Mouse (Mus musculus) heart, adult 18-20 months (tissue): ENCODE results near the gene Gm10271. TPM values are rescaled to one million over a fixed set of nuclear protein-coding genes. Genes with fewer than 3 reads are reported as not detected.
A peak's percentile ranks its signal among the peaks of the same experiment; 100 is the strongest.

Experiments
- DNase-seq, 2 experiments: peaks; one replicate each; pipeline ENCODE4 v3.0.0; 2021 to 2022; ENCODE audit warnings: mixed read lengths in 1 of 2
- total RNA-seq, 2 experiments: library from RNA; stranded (reverse); gene quantifications; 2 replicates each; pipeline ENCODE4 v1.2.3; 2021

The Gm10271 gene
- total RNA-seq, 2 experiments from 2014 or later = not detected

GRCm38 (mm10) chr10:116932418-116932817 lies 40.0 kb downstream of the Gm10271 start:
- DNase-seq = no peak

- no peak for DNase-seq
Observed at GRCm38 (mm10) chr10:116931497-116932179, 40.8 kb downstream of the Gm10271 start.

- DNase-seq = no peak
Observed at GRCm38 (mm10) chr10:116930936-116931335, 41.5 kb downstream of the Gm10271 start.

GRCm38 (mm10) chr10:116930506-116930905 lies 41.9 kb downstream of the Gm10271 start:
- DNase-seq = peak in 1 of 2 experiments; percentile 15

GRCm38 (mm10) chr10:116928826-116929225 lies 43.6 kb downstream of the Gm10271 start:
- DNase-seq = no peak

GRCm38 (mm10) chr10:116926428-116927113 lies 45.8 kb downstream of the Gm10271 start:
- DNase-seq = no peak

- DNase-seq = no peak
Observed at GRCm38 (mm10) chr10:116923651-116924495, 48.5 kb downstream of the Gm10271 start.

GRCm38 (mm10) chr10:116922161-116922560 lies 50.2 kb downstream of the Gm10271 start:
- DNase-seq = no peak

GRCm38 (mm10) chr10:116921416-116921815 lies 51.0 kb downstream of the Gm10271 start:
- DNase-seq = no peak

- no peak for DNase-seq
Observed at GRCm38 (mm10) chr10:116920641-116921040, 51.8 kb downstream of the Gm10271 start.

GRCm38 (mm10) chr10:116919368-116920317 lies 52.8 kb downstream of the Gm10271 start:
- no peak for DNase-seq

- DNase-seq = no peak
Observed at GRCm38 (mm10) chr10:116916581-116916980, 55.8 kb downstream of the Gm10271 start.

- DNase-seq = no peak
Observed at GRCm38 (mm10) chr10:116915286-116915685, 57.1 kb downstream of the Gm10271 start.

- DNase-seq = peak; percentile 11 to 23
Observed at GRCm38 (mm10) chr10:116914586-116914985, 57.8 kb downstream of the Gm10271 start.

GRCm38 (mm10) chr10:116913647-116914273 lies 58.6 kb downstream of the Gm10271 start:
- DNase-seq = no peak

GRCm38 (mm10) chr10:116912850-116913249 lies 59.6 kb downstream of the Gm10271 start:
- no peak for DNase-seq

- no peak for DNase-seq
Observed at GRCm38 (mm10) chr10:116908901-116909642, 63.3 kb downstream of the Gm10271 start.
